Mouse (Mus musculus) adrenal gland (tissue): ENCODE measurements around the gene Osbp.
"Not testable (repeated sequence)": the region's sequence is repeated elsewhere in the genome, so short reads cannot be mapped to it uniquely, and the experiment has no call there.

ENCODE experiments used
- intact Hi-C: fragments of 180-260 bp; cut with DNase I; formaldehyde crosslinking; loops from one replicate; pipeline ENCODE4 v1.15.1; 2025
- long read RNA-seq, 2 experiments: library from polyadenylated mRNA; unstranded; transcript quantifications; one replicate each; pipeline ENCODE4 v2.0.0; 2020; ENCODE audit warnings: borderline replicate concordance in 1 of 2; ENCODE audit not compliant: insufficient replicate concordance in 1 of 2

The Osbp gene
- long read RNA-seq, experiment 1, partial matches to known transcripts = 0 of 1 reads
- long read RNA-seq, experiment 1, other reads (novel, unspliced or antisense) = 1 of 1 reads
- long read RNA-seq, experiment 2, partial matches to known transcripts = 0 of 3 reads
- long read RNA-seq, experiment 2, other reads (novel, unspliced or antisense) = 3 of 3 reads

GRCm38 (mm10) chr19:11965023-11965942 lies at the start of gene Osbp:
TSS of gene Osbp (plus strand) at chr19:11965941.
- intact Hi-C loops = loop anchor here (5.0 kb wide), 1 partner anchor 42 kb away; no protein-coding TSS in a partner anchor

DNA sequence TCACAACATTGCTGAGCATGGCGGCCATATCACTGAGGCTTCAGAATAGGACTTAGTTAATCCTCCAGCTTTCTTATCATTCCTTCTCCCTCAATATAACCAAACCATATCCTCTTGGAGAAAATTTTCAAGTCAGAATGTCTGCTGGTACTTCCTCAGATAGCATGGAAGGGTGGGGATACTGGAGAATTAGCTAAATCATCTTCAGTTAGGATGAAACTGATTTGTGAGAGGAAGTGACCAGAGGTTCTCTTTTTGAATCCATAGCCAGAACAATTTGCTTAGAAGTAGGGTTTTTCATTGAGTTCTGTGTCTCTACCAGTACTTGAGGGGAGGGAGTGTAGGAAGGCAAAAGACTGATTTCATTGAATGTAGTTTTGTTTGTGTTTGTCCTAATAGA lies 43.7 kb upstream of the Osbp start:
- intact Hi-C loops = loop anchor here (5.0 to 10.0 kb wide), 2 partner anchors 73 to 145 kb away; no protein-coding TSS in a partner anchor

- intact Hi-C loops = loop anchor here (5.0 to 10.0 kb wide), 2 partner anchors 72 to 145 kb away; no protein-coding TSS in a partner anchor
These were observed 43.2 kb upstream of the Osbp start for GRCm38 (mm10) chr19:11922515-11922914.

- intact Hi-C loops = loop anchor here (10.0 kb wide), 1 partner anchor 68 kb away; no protein-coding TSS in a partner anchor
These were observed 39.4 kb upstream of the Osbp start for GRCm38 (mm10) chr19:11926380-11926779.

- intact Hi-C loops = loop anchor here (10.0 kb wide), 1 partner anchor 67 kb away; no protein-coding TSS in a partner anchor
These were observed 37.6 kb upstream of the Osbp start for GRCm38 (mm10) chr19:11928025-11928748.

- intact Hi-C loops = not testable (repeated sequence)
These were observed 19.3 kb upstream of the Osbp start for GRCm38 (mm10) chr19:11946460-11946859.

DNA sequence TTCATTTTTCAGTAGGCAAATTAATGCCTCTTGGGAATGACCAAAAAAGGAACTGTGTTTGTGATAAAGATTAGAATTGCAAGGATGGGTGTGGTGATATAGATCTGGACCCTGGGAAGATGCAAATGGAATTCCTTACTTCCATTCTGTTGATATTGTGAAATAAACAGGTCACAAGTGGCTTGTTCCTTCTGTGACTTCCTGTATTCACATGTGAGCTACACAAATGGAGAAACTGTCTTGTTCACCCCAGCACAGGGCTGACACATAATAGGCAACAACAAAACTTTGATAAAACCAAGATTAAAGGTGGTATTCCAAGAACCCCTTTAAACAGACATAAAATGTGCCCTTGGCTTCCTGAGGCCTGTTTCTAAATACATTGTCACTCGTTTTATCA lies 15.9 kb upstream of the Osbp start:
- intact Hi-C loops = no loop called here

GRCm38 (mm10) chr19:11950747-11951146 lies 15.0 kb upstream of the Osbp start:
- intact Hi-C loops = no loop called here

DNA sequence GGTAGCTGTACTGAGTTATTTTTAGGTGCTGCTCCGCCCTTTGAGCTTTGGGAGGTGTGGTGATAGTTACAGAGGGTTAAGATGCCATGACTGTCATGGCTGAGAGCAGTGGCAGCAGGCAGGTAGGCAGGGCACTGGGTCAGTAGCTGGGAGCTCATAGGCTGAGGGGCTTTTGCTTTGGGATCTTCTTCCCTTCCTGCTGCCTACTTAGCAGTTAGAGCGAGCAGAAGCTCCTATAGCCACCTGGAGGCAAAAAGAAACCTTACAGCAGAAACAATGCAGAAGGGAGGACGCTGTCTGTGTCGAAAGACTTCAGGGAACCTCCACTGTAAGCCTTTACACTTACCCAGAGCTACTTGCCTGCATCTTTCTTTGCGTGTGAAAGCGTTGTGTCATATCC lies 11.5 kb upstream of the Osbp start:
- intact Hi-C loops = no loop called here

DNA sequence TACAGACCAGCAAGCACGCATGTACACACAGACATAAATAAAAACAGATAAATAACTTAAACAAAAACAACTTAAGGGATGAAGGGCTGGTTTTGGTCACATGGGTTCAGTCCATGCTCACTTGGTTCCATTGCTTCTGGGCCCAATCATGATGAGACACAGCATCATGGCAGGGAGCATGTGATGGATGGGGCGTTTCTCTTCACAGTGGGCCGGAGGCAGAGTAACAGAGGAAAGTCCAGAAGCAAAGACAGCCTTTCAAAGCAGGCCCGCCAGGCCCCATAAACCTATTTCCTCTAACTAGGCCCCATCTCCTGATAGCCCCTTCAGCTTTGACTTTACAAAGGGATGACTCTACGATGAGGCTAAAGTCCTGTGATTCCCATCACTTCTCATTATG lies 9.1 kb upstream of the Osbp start:
- intact Hi-C loops = no loop called here

- intact Hi-C loops = no loop called here
These were observed 8.3 kb upstream of the Osbp start for GRCm38 (mm10) chr19:11957396-11957795.

- intact Hi-C loops = no loop called here
These were observed 7.9 kb upstream of the Osbp start for GRCm38 (mm10) chr19:11957846-11958245.

DNA sequence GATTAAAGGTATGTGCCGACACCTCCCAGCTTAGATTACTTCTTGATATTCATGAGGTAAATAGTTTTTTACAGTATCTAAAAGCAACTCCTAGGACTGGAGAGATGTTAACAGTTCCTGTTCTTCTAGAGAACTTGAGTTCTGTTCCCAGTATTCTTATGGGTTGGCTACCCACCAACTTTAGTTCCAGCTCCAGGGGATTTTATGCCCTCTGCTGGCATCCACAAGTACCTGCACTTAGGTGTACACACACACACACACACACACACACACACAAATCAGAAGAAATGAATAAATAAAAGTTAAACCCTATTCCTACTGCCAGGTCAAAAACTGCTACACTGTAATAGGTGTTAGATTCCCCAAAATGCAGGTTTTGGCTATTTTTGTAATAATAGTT lies 1.5 kb upstream of the Osbp start:
- intact Hi-C loops = no loop called here

GRCm38 (mm10) chr19:11966201-11966636 lies 478 bp downstream of the Osbp start:
- intact Hi-C loops = loop anchor here (5.0 kb wide), 1 partner anchor 41 kb away; no protein-coding TSS in a partner anchor

GRCm38 (mm10) chr19:11969155-11970050 lies 3.7 kb downstream of the Osbp start:
- intact Hi-C loops = loop anchor here (5.0 kb wide), 1 partner anchor 38 kb away; no protein-coding TSS in a partner anchor

DNA sequence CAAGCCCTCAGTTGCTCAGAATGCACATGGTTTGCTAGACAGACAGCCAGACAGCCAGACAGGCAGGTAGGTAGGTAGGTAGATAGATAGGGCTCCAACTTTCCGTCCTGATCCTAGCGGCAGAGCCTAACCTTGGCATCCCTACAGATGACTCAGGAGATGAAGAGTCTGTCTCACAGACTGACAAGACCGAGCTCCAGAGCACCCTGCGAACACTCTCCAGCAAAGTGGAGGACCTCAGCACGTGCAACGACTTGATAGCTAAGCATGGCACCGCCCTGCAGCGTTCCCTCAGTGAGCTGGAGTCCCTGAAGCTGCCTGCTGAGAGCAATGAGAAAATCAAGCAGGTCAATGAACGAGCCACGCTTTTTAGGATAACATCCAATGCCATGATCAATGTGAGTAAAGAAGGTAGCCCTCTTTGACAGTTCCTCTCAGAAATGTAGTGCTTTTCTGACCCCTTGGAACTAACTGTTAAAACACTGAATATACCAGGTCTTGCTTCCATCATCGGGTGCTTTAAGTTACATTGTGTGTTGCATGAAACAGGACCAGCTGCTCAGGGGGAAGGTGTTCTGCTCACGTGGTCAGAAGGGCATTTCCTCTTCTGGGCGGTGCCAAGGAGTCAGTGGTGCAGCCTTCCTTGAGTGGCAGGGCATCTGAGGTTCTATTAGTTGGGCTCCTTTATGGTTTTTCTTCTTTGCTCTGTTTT lies 7.9 kb downstream of the Osbp start:
- intact Hi-C loops = no loop called here

- intact Hi-C loops = no loop called here
These were observed 8.4 kb downstream of the Osbp start for GRCm38 (mm10) chr19:11974223-11974540.

GRCm38 (mm10) chr19:11975683-11976082 lies 9.9 kb downstream of the Osbp start:
- intact Hi-C loops = no loop called here

GRCm38 (mm10) chr19:11977363-11977762 lies 11.6 kb downstream of the Osbp start:
- intact Hi-C loops = no loop called here

- intact Hi-C loops = no loop called here
These were observed 14.7 kb downstream of the Osbp start for GRCm38 (mm10) chr19:11980471-11980870.
